ENCODE assay signal across 8 mouse cellular contexts in the genomic region with DNA sequence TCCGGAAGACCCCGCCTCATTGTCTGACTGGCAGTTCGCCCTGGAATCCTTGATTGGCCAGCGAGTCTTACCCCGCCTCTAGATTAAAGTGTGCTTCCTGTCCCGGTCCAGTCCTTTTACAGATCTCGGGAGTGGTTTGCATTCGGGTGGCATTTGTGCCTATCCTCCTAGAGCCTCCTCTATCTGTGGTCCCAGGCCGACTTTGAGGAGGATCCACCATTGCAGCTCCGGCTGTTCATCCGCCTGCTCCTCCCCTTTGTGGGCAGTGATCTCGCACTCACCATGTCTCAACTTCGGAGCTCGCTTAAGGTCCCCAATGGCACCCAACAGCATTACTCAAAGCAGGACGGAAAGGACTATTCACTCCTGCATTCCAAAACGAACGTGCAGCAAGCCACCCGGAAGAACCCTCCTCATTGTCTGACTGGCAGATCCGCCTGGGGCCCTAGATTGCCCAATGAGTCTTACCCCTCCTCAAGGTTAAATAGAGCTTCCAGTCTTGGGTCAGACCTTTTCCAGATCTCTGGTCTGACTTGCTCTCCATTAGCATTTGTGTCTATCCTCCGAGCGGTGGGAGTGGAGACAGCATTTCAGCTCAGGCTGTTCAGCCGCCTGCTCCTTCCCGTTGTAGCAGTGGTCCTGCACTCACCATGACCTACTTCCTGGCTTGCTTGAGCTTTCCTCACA. TPM values are rescaled to one million over a fixed set of nuclear protein-coding genes. Genes with fewer than 3 reads are reported as not detected.
DNase-seq lines count a peak whose midpoint lies in the region; ATAC-seq lines count a peak whose summit lies in the region.

No protein-coding gene starts in this region.

- H3K4me1 ChIP-seq in heart, embryonic 10.5 days: no peaks in the 10 kb centered on the region
- H3K4me1 ChIP-seq in kidney, embryonic 15.5 days: no peaks in the 10 kb centered on the region; the same call in 1 of the 2 replicates

- H3K9ac ChIP-seq in kidney, embryonic 15.5 days: peak overlapping the region; percentile 61

- peak overlapping the region; percentile 67 for H3K4me3 ChIP-seq in heart, embryonic 10.5 days
- H3K4me3 ChIP-seq in kidney, embryonic 15.5 days (replicated peaks): peak overlapping the region; percentile 69

- ATAC-seq in erythroblast, adult 5-6 weeks (replicated peaks; ENCODE audit: low FRiP score, poor library complexity, severe bottlenecking): peak; percentile 98
- peak; percentile 99 for ATAC-seq in kidney, embryonic 15.5 days (replicated peaks; ENCODE audit: low FRiP score)
- peak; percentile 100 for ATAC-seq in monocyte, adult 5-6 weeks (replicated peaks; ENCODE audit: insufficient number of reproducible peaks, low FRiP score, low TSS enrichment, poor library complexity, severe bottlenecking)

- under 1% methylated on average over 23 of the region's 23 CpGs for WGBS in heart, embryonic 10.5 days
- under 1% methylated on average over 23 of the region's 23 CpGs for WGBS in kidney, embryonic 15.5 days

- H3K4me2 ChIP-seq in kidney, embryonic 15.5 days: peak overlapping the region; percentile 84

- H3K27me3 ChIP-seq in heart, embryonic 10.5 days (ENCODE audit: insufficient read depth, poor library complexity, severe bottlenecking): no peaks in the 10 kb centered on the region
- H3K27me3 ChIP-seq in kidney, embryonic 15.5 days: no peaks in the 10 kb centered on the region

- H3K36me3 ChIP-seq in heart, embryonic 10.5 days: no peaks in the 10 kb centered on the region
- H3K36me3 ChIP-seq in kidney, embryonic 15.5 days: no peaks in the 10 kb centered on the region

- no peaks in the 10 kb centered on the region for H3K9me3 ChIP-seq in heart, embryonic 10.5 days
- H3K9me3 ChIP-seq in kidney, embryonic 15.5 days (replicated peaks): no peaks in the 10 kb centered on the region

- peak; percentile 52 to 54 for DNase-seq in B cell, adult 2 months
- peak; percentile 97 for DNase-seq in brain, adult 2 months (ENCODE audit: low read depth, low spot score)
- DNase-seq in heart, embryonic 10.5 days (ENCODE audit: low spot score): peak; percentile 97
- peak; percentile 86 for DNase-seq in liver
- DNase-seq in spleen, postnatal 4 days (ENCODE audit: low spot score in 2 of 2): peak; percentile 66 to 76

- peak overlapping the region; percentile 90 for H3K27ac ChIP-seq in heart, embryonic 10.5 days
- H3K27ac ChIP-seq in kidney, embryonic 15.5 days: peak overlapping the region; percentile 99

RNA-seq across cellular contexts. Expression of a gene that starts 30.9 kb away (rescaled TPM):
- 4.8 and 17.9 TPM in 2 replicates for total RNA-seq in erythroblast, adult 5-6 weeks (2015; ENCODE audit: low replicate concordance)
- 2.2 and 5.2 TPM in 2 replicates for total RNA-seq in erythroblast, adult 5-6 weeks (2017; ENCODE audit: low replicate concordance)
- 15.4 and 19.1 TPM in 2 replicates for polyA plus RNA-seq in heart, embryonic 10.5 days (2016; fragmentation: Nextera tagmentation; extraction: Ambion mirVana)
- 22.5 and 23.7 TPM in 2 replicates for polyA plus RNA-seq in kidney, embryonic 15.5 days (2015; fragmentation: Nextera tagmentation; extraction: Ambion mirVana)
- 6.8 to 14.9 TPM (median 14.5 TPM) in 3 replicates for total RNA-seq in monocyte, adult 5-6 weeks (2017)

Comparison
In these comparisons a context has a peak if more than half of its experiments do, and no peak if none do; other contexts are left out.
1. Peak in every context shown above with its lines: DNase-seq, ATAC-seq, H3K4me3 ChIP-seq and H3K27ac ChIP-seq.